Mouse (Mus musculus): Measurements from ENCODE around the gene Gm21800.
"Not testable (repeated sequence)": the region's sequence is repeated elsewhere in the genome, so short reads cannot be mapped to it uniquely, and the experiment has no call there.

Gene Gm21800

DNA sequence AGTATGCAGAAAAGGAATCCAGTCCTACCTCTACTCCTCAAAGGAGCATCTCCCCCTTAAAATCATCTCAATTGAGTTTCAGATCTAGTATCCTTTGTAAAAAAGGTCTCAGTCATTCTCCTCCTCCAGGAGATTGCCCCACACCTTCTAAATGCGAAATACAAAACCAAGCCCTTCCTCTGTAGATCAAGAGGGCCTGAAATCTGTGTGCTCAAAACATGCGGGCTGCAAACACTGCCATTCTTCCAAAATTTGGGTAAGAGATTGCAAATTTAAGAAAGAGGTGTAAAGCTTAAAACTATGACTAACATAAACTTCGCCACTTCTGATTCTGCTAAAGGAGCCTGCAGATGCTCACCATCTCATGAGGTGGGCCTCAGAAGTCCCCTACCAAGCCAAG, at the start of gene Gm21800:
TSS of gene Gm21800 (plus strand) at position 301 of the 400 bp plus-strand sequence.
- DNase-seq (ENCODE audit: low read depth, low spot score), result not testable (repeated sequence)
